Mouse (Mus musculus): ENCODE data around the gene Eid3. TPM values are rescaled to one million over a fixed set of nuclear protein-coding genes. Genes with fewer than 3 reads are reported as not detected.
A peak's percentile ranks its signal among the peaks of the same experiment; 100 is the strongest.

The Eid3 gene
- polyA plus RNA-seq, 1 experiment, result 0.09 TPM

DNA sequence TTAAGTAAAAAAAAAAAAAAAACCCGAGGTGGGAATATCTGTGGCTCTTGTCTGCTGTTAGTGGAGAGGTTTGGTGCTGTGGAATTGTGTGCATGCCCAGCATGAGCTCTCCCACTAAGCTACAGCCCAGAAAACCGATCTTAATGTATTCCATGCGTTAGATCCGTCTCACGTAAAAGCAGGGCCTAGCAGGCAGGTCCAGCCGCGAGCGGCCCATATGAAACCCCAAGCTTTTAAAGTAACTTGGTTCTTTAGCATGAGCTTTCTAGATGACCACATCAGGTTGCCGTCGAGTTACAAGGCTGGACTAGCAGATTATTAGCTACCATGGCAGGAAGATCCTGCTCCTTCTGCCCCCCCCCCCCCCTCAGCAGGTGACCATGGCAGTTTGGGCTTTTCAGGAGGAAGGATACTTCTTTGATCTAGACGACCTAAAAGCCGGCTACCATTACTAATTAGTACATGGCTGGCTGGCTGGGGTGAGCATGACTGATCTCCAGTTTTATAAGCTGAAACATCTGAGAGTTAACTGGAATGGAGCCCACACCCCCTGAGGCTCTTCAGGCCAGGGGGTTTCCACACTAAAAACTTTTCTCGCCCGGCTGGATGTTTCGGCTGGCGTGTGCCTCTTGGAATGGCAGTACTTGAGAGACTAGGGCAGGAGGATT lies 16.6 kb upstream of the Eid3 start:
- Histone ChIP-seq H3K4me3 (ENCODE audit: insufficient read depth, low read depth, low read length) (no peak overlapping the region), H3K4me1 (ENCODE audit: control insufficient read depth, insufficient read depth, low read length) (peaks cover 7% of the 10 kb centered on the region; the same call in 1 of the 2 replicates), H3K27me3 (replicated peaks; ENCODE audit: control insufficient read depth, insufficient read depth, low read length) (no peaks in the 10 kb centered on the region), H3K27ac (ENCODE audit: insufficient read depth, low read depth, low read length) (no peak overlapping the region), H3K36me3 (ENCODE audit: control insufficient read depth, insufficient read depth, low read length) (no peaks in the 10 kb centered on the region)
- 55% methylated on average over 16 of the region's 16 CpGs for WGBS
- TF ChIP-seq CTCF (conservative IDR thresholded peaks at IDR 0.05; ENCODE audit: insufficient read depth, insufficient read length, low read depth, low read length) (no peak), POLR2A (IDR thresholded peaks at IDR 0.05; ENCODE audit: low read depth, low read length) (no peak)
- peak; percentile 8 for DNase-seq

DNA sequence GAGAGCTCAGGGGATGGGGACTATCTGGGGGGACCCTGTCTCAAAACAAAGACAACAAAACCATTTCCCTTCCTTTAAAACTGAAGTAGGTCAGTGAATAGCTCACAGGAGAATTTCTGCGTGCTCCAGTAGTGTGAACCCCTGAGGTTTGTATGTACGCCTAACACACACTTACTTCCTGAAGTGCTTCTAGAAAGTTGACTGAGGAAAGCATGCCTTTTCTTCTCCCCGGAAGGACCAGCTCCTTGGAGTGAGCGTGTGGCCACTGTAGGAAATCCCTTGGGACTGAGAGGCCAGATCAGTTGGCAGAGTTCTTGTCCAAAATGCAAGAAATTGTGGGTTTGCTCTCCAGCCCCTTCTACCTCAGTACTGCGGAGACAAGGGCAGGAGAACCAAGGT lies 16.1 kb upstream of the Eid3 start:
- H3K36me3 ChIP-seq (ENCODE audit: control insufficient read depth, insufficient read depth, low read length), result no peaks in the 10 kb centered on the region
- TF ChIP-seq CTCF (conservative IDR thresholded peaks at IDR 0.05; ENCODE audit: insufficient read depth, insufficient read length, low read depth, low read length) (no peak), POLR2A (IDR thresholded peaks at IDR 0.05; ENCODE audit: low read depth, low read length) (no peak)
- no peak overlapping the region for H3K4me3 ChIP-seq (ENCODE audit: insufficient read depth, low read depth, low read length)
- H3K4me1 ChIP-seq (ENCODE audit: control insufficient read depth, insufficient read depth, low read length), result peaks cover 7% of the 10 kb centered on the region; the same call in 1 of the 2 replicates
- WGBS, result 75% methylated on average over 5 of the region's 5 CpGs
- DNase-seq, result no peak
- H3K27ac ChIP-seq (ENCODE audit: insufficient read depth, low read depth, low read length), result no peak overlapping the region
- H3K27me3 ChIP-seq (replicated peaks; ENCODE audit: control insufficient read depth, insufficient read depth, low read length), result no peaks in the 10 kb centered on the region

DNA sequence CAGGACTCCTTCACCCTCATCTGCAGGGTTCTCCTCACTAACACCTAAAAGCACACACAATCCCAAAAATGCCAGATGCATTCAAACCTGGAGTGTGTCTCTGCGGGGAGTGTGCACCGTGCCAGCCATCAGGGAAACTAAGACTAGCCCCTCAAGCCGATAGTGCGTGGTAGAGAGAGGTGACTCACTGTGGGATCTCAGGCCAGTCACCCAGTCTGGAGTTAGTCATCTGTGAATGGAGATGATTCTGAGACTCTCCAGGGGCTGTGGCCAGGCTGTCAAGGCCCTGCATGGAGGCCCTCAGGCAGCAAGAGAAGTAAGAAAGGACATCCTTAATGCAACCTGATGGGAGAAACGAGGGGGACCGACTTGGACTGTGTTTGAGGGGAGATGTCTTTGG lies 14.7 kb upstream of the Eid3 start:
- Histone ChIP-seq H3K4me3 (ENCODE audit: insufficient read depth, low read depth, low read length) (no peak overlapping the region), H3K36me3 (ENCODE audit: control insufficient read depth, insufficient read depth, low read length) (no peaks in the 10 kb centered on the region), H3K27me3 (replicated peaks; ENCODE audit: control insufficient read depth, insufficient read depth, low read length) (no peaks in the 10 kb centered on the region), H3K4me1 (ENCODE audit: control insufficient read depth, insufficient read depth, low read length) (peaks cover 7% of the 10 kb centered on the region; the same call in 1 of the 2 replicates), H3K27ac (ENCODE audit: insufficient read depth, low read depth, low read length) (no peak overlapping the region)
- no peak for TF ChIP-seq POLR2A (IDR thresholded peaks at IDR 0.05; ENCODE audit: low read depth, low read length)
- no peak for TF ChIP-seq CTCF (conservative IDR thresholded peaks at IDR 0.05; ENCODE audit: insufficient read depth, insufficient read length, low read depth, low read length)
- WGBS, result 78% methylated on average over 6 of the region's 6 CpGs
- no peak for DNase-seq

DNA sequence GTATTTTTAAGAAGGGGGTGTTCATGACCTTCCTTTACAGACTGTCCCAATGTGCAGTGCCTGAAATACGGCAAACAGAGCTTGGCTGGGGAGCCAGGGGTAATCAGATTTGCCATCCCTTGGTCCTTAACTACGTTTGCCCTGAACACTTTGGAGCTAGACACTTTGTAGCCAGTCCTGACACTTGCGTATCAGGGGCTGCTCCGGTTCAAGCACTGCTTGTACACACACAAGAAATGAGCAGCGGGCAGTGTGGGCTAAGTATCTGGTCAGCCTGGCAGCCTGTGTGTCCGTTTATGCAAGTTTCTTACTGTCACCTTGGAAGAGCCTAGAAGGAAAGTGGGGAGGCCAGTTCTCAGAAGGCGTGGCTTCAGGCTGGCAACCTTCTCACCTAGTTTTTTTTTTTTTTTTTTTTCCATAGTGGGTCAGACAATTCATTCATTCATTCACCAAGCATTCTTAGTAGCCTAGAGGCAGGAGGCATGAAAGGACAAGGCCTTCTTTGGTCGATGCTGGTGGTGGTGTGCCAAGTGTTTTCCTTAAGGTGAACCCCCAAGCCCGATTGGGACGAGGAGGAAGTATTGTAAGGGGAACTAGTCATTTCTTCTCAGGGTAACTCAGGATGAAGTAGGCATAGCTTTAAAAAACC lies 8.3 kb upstream of the Eid3 start:
- no peaks in the 10 kb centered on the region for H3K36me3 ChIP-seq (ENCODE audit: control insufficient read depth, insufficient read depth, low read length)
- peaks cover 15% of the 10 kb centered on the region; the same call in 1 of the 2 replicates for H3K4me1 ChIP-seq (ENCODE audit: control insufficient read depth, insufficient read depth, low read length)
- TF ChIP-seq CTCF (conservative IDR thresholded peaks at IDR 0.05; ENCODE audit: insufficient read depth, insufficient read length, low read depth, low read length) (no peak), POLR2A (IDR thresholded peaks at IDR 0.05; ENCODE audit: low read depth, low read length) (no peak)
- H3K27ac ChIP-seq (ENCODE audit: insufficient read depth, low read depth, low read length), result peak overlapping the region; percentile 71
- WGBS, result 60% methylated on average over 10 of the region's 10 CpGs
- H3K4me3 ChIP-seq (ENCODE audit: insufficient read depth, low read depth, low read length), result no peak overlapping the region
- no peak for DNase-seq
- H3K27me3 ChIP-seq (replicated peaks; ENCODE audit: control insufficient read depth, insufficient read depth, low read length), result no peaks in the 10 kb centered on the region

DNA sequence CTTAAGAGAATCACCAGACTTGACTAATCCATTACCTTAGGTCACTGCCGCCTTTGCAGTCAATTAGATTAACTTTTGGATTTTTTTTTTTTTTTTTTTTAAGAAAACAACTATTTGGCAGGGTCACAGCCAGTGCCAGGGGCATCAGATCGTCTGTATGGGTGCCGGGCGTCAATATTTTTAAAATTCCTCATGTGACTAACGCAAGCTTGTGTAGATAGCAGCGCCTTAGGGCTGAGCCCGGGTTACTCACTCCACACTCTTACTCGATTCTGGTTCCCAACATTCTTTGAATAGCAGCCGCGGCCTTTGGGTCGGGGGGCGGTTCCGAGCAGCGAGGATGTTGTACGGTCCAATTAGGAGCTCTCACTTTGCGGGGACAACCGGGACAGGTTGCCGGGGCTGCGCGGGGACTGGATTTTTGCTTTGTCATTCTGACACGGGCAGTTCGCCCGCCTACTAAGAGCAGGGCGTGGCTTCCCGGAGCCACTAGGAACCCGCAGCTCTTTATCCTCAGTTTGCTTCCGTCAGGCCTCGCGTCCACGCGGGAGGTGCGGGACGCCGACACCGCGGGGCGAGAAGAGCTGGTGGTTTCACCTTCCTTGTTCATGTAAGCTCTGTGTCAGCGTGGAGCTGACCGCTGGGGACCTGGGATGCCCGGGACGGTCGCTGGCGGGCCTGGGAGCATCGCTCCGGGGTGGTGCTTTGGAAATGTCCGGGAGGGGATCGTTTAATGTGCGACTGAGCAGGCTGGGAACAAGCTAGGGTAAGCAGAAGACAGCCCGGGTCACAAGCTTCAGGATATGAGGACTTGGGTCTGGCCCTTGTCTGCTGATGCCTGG lies 7.5 kb upstream of the Eid3 start:
- no peak for TF ChIP-seq CTCF (conservative IDR thresholded peaks at IDR 0.05; ENCODE audit: insufficient read depth, insufficient read length, low read depth, low read length)
- peak; percentile 94 for TF ChIP-seq POLR2A (IDR thresholded peaks at IDR 0.05; ENCODE audit: low read depth, low read length)
- H3K36me3 ChIP-seq (ENCODE audit: control insufficient read depth, insufficient read depth, low read length), result no peaks in the 10 kb centered on the region
- H3K4me1 ChIP-seq (ENCODE audit: control insufficient read depth, insufficient read depth, low read length), result peaks cover 16% of the 10 kb centered on the region; the same call in 1 of the 2 replicates
- peak overlapping the region; percentile 90 for H3K4me3 ChIP-seq (ENCODE audit: insufficient read depth, low read depth, low read length)
- peak; percentile 98 for DNase-seq
- WGBS, result under 1% methylated on average over 49 of the region's 49 CpGs
- no peaks in the 10 kb centered on the region for H3K27me3 ChIP-seq (replicated peaks; ENCODE audit: control insufficient read depth, insufficient read depth, low read length)
- H3K27ac ChIP-seq (ENCODE audit: insufficient read depth, low read depth, low read length), result peak overlapping the region; percentile 88

DNA sequence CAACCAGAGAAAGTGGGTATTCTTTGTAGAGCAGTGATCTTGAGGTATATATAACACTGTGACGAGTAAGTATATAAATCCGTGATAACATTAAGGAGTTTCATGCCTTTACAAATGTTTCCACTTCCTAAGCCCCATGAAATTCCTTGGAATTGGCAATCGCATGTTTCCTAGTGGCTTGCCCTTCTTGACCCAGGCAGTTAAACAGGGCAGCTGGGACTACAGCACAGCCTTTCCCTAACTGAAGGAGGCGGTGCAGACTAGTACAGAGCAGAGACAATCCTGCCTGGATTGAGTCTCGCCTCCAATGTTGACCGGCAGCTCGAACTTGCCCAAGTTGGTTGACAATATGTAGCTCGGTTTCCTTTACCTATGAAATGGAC lies 6.9 kb upstream of the Eid3 start:
- under 1% methylated on average over 8 of the region's 8 CpGs for WGBS
- peaks cover 16% of the 10 kb centered on the region; the same call in 1 of the 2 replicates for H3K4me1 ChIP-seq (ENCODE audit: control insufficient read depth, insufficient read depth, low read length)
- peak; percentile 56 for TF ChIP-seq CTCF (conservative IDR thresholded peaks at IDR 0.05; ENCODE audit: insufficient read depth, insufficient read length, low read depth, low read length)
- no peak for TF ChIP-seq POLR2A (IDR thresholded peaks at IDR 0.05; ENCODE audit: low read depth, low read length)
- no peaks in the 10 kb centered on the region for H3K36me3 ChIP-seq (ENCODE audit: control insufficient read depth, insufficient read depth, low read length)
- H3K27me3 ChIP-seq (replicated peaks; ENCODE audit: control insufficient read depth, insufficient read depth, low read length), result no peaks in the 10 kb centered on the region
- H3K27ac ChIP-seq (ENCODE audit: insufficient read depth, low read depth, low read length), result peak overlapping the region; percentile 88
- H3K4me3 ChIP-seq (ENCODE audit: insufficient read depth, low read depth, low read length), result peak overlapping the region; percentile 90
- DNase-seq, result peak; percentile 74

All from kidney, adult 2 months (tissue).